Mouse (Mus musculus): Measurements from ENCODE around the gene Rab3gap1.

- TF ChIP-seq EP300 (IDR thresholded peaks at IDR 0.05; ENCODE audit: low read depth in 1 of 2, low read length in 2 of 2) (no peak), CTCF (IDR thresholded peaks at IDR 0.05 in 2 of 3, conservative IDR thresholded peaks at IDR 0.05 in 1 of 3; ENCODE audit: control insufficient read depth in 1 of 3, insufficient read depth in 1 of 3, low read depth in 2 of 3, low read length in 3 of 3, poor library complexity in 1 of 3, severe bottlenecking in 1 of 3) (no peak), TAL1 (IDR thresholded peaks at IDR 0.05; ENCODE audit: low read length) (no peak), KAT2A (conservative IDR thresholded peaks at IDR 0.05; ENCODE audit: low read depth, low read length) (no peak), MAFK (IDR thresholded peaks at IDR 0.05; ENCODE audit: borderline replicate concordance, low read depth, low read length) (no peak), POLR2A (IDR thresholded peaks at IDR 0.05; ENCODE audit: control insufficient read depth in 1 of 2, insufficient read depth in 1 of 2, low read depth in 1 of 2, low read length in 2 of 2, poor library complexity in 1 of 2) (no peak), MEF2A (IDR thresholded peaks at IDR 0.05; ENCODE audit: extremely low read depth, insufficient replicate concordance, low read depth, low read length, poor library complexity, severe bottlenecking) (no peak)
Observed at GRCm38 (mm10) chr1:127899401-127899800, 30.8 kb downstream of the Rab3gap1 start.
